Mouse (Mus musculus) urinary bladder, postnatal 25 days (tissue): ENCODE results near the gene Hoxd11.

Experiments used
- DNase-seq: peaks from one replicate; pipeline ENCODE4 v3.0.0; 2022; ENCODE audit warnings: low spot score

Hoxd11 gene

DNA sequence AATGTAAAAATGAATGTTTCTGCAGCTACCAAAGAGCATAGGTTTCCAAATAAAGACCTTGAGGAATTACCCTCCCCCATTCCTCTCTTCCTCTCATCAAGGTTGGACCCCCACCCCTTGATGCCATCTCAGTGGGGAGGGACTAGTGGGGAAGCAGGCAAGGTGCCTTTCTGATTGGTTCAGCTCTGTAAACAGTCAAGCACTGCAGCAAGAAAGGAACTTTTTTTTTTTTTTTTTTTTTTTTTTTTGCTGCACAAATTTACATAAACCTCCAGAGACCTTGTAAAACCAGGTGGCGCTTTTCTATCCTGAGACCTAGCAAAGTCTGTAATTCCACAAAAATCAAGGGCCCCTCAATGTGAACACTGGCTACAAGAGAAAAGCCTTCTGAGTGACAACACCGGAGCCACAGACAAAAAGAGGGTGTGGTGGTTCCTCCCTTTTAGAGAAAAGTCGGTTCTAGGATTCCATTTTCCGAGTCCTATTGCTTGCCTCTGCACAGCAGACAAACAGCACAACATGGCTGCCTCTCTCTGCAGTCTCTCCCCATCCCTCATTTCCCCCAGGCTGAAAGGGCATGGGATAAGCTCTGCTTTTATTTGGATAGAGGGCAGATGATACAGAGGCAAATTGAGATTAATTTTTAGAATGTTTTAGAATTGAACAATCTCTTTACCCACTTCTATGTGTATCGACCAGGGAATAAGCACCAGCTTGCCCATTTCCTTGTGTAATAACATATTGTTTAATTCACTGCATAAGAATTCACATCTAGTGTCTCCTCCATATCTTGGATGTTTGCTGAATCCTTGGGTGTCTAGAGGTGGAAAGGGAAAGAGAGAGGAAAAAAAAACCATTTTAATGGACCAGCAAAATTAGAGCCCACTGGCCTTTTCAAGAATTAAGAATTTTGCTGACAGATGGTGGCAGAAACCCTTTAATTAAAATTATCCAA, 30.4 kb downstream of the Hoxd11 start:
- no peak for DNase-seq

DNA sequence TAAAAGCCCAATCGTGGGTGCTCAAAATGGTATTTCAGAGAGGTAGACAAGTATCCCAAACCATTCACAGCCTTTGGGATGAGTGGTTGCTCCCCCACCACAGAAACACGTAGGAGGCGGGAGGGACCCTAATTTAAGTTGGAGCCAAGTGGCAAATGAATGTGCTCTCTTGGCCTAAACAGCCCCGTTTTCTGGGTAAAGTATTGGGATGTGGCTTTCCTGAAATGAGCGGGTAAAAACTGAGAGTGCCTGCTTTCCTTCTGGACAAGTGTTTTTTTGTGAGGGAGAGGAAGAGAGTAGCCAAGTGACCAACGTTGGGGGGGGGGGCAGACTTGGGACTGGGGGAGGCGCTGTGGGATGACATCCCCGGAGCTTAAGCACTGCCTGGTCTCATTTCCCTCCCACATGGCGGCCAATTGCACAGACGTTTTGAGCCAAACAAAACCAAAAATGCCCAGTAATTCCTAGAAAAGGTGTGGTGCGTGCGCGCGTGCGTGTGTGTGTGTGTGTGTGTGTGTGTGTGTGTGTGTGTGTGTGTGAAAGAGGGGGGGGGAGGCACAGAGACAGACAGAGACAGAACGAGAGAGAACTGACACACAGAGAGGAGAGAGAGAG, 31.7 kb downstream of the Hoxd11 start:
- DNase-seq = no peak

DNA sequence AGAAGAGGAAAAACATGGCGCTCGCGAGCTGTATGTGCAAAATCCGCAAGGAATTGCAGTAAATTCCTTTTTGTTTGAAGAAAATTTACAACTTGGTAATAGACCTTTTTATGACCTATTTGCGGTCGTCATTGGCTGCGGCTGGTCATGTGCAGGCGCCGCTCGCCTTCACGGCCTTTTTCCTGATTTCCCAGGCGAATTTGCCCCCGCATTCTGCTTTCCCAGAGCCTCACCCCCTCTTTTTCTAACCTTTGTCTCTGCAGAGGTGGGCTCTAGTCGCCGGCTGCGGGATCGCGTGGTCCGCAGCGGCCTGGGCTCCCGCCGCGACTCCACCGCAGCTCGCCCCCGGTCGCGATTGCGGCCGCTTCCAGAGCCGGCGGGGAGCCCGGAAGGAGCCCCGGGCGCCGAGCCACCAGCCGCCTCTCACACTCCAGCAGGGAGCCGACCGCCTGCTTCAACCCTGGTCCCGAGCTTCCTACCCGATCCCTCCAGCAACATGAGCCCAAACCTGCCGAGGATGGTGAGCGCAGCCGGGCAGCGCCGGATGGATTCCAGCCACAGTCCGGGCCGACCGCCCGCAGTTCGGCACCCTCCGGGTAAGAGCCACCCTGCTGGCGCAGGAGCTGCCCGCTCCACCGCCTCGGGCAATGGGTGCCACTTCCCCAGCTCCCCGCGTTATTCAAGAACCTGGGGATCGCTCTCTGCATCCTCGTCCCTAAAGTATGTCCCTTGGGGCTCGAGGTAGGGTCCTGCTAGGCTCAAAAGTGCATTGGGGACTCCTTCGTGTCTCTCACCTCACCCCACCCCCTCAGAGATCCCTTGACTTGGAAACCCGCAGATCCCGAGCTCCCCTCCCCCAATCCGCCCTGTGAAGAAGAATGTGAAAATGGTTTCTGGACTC, 32.6 kb downstream of the Hoxd11 start, which contains the start of the genes Hoxd3 and Hoxd4:
Hoxd3 (plus strand) TSS at position 207 of the 901 bp plus-strand sequence.
Hoxd4 (plus strand) TSS at position 209 of the 901 bp plus-strand sequence.
- DNase-seq = peak; percentile 52

GRCm38 (mm10) chr2:74713239-74714150, 34.1 kb downstream of the Hoxd11 start:
- DNase-seq = no peak

GRCm38 (mm10) chr2:74714156-74714789, 34.9 kb downstream of the Hoxd11 start:
- DNase-seq = no peak

DNA sequence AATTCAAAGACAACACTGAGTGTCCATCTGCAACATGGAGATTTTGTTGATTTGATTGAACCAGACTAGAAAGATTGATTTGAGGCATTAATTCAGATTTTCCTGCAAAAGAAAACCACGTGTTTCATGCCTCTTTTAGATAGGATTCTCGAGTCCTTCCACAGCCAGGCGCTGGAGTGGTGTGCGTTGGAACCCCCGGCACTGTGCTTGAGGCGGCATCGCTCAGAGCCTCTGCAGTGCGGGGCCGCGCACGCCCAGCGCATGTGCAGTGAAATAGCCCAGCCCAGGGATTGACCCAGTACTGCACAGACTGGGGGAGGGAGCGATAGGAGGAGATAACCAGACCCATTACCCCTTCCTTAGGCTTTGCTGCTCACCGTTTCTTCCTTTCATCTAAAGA, 35.5 kb downstream of the Hoxd11 start:
- DNase-seq = peak; percentile 40

DNA sequence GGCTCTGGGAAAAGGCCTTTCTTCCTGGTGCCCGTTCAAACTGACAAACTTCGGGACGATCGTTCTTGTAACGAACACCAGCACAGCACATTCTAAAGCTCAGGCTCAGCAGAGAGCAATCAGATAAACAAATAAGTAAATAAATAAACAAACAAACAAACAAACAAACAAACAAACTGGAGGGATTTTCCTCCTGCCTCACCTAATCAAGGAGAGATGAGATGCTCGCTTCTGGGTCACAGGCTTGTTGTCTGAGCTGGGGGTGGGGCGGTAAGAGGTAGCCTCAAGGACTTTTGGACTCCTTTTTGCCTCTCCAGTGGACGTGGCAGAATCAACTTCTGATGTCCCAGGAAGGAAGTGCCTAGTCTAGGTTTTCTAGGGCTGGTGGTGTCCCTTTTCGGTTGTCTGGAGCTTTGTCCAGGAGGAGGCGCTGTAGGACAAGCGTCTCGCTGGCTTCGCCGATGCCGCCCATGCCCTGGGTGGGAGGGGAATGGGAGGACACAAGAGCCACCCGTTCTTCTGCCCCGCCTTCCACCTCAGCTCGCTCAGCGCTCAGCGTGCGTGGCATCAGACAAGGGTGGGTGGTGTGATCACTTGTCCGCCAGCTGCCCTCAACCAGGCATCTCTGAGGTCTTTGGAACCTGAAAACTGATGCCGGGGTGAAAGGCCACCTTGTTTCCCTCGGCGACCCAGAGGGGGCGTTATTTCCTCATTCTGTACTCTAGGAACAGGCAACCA, 36.3 kb downstream of the Hoxd11 start:
- peak; percentile 94 for DNase-seq

- no peak for DNase-seq
Observed at GRCm38 (mm10) chr2:74720384-74720783, 41.0 kb downstream of the Hoxd11 start.

GRCm38 (mm10) chr2:74720955-74721491, 41.7 kb downstream of the Hoxd11 start:
- DNase-seq = no peak

DNA sequence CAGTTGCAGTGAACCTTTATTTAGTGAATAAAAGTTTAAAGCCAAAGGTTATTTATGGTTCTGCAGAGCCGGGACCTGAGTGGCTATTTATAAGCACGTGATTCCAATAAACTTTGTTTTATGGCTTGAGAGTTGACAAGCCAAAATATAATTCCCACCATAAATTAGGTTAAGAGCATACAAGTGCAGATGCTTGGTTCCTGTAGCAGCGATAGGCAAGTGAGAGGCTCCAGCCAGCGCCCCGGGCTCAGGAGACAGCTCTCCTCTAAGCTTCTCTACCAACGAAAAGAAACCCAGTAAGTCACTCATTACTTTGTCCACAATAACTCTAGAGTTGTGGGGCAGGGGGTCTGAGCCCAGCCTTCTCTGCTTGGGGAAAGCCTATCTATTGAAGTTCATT, 42.5 kb downstream of the Hoxd11 start:
- DNase-seq = no peak

DNA sequence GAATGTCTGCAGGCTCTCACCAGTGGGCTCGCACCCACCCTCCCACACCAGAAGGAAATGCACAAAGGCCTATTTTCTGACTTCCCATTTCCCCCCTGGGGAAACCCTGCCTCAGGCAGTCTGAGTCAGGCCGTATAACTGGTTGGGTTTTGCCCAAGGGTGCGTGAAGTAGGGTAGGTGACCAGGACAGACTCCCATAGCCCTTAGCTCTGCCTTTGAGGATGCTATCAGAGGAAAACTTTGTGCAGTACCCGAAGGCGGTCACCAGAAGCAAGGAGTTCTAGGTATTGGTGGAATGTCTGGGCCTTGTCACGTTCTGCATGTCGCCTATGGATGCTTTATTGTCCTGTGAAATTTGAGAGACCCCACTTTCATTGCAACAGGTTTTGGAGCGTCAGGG, 43.6 kb downstream of the Hoxd11 start:
- no peak for DNase-seq

- no peak for DNase-seq
Observed at GRCm38 (mm10) chr2:74724244-74725015, 45.1 kb downstream of the Hoxd11 start.

- no peak for DNase-seq
Observed at GRCm38 (mm10) chr2:74725171-74725570, 45.8 kb downstream of the Hoxd11 start.

- no peak for DNase-seq
Observed at GRCm38 (mm10) chr2:74726551-74726950, 47.2 kb downstream of the Hoxd11 start, which contains the start of gene Gm28230. TSS of gene Gm28230 (plus strand) at chr2:74726728.

GRCm38 (mm10) chr2:74726973-74727639, 47.7 kb downstream of the Hoxd11 start:
- DNase-seq = no peak

DNA sequence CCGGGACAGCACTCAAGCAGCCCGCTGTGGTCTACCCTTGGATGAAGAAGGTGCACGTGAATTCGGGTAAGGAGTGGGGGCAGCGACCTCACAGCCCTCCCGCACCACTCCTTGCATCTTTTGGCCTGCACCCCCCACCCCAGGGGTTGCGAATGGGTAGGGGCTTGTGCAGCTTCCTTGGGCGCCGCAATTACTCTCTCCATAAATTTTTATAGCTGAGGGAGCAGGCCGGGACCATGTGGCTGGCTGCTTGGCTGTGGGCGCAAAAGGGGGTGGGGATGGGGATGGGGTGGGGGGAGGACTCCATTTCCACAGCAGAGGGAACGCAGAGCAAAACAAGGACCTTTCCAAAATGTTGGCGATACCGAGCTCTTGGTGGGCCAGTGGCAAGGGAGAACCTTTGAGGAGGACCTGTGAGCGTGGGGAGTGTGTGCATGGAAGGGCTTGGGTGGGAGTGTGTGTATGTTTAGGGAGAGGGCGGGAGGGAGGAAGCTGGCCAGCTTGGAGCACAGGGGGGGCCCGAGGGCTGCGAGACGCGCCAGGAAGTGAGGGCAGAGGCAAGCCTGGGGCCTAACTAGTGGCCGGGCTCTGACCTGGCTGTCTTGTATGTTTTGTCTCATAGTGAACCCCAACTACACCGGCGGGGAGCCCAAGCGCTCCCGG, 48.4 kb downstream of the Hoxd11 start:
- no peak for DNase-seq

DNA sequence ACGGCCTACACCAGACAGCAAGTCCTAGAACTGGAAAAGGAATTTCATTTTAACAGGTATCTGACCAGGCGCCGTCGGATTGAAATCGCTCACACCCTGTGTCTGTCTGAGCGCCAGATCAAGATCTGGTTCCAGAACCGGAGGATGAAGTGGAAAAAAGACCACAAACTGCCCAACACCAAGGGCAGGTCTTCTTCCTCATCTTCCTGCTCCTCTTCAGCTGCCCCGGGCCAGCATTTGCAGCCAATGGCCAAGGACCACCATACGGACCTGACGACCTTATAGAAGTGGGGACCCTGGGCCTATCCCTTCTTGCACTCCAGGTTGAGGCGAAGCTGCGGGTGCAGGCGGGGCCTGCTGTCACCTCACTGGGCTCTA, 48.9 kb downstream of the Hoxd11 start:
- no peak for DNase-seq

DNA sequence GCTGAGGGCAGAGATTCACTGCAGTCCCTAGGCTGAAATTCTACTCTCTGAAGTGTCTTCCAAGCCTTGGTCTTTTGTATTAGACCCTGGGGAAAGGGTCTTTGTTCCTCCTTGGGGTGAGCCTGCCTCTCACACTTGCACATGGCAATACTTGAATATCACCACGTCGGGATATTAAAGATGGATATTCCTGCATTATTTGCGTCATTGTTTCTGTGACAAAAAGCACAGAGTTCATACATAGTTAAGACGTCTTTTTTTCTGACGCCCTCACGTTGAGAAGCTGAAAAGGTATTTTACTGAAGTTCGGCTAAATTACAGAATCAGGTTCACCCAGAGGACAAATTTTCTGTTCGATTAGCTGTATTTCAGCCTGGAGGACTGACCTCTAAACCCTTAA, 51.0 kb downstream of the Hoxd11 start:
- DNase-seq = no peak
